Mouse (Mus musculus) MEL (cell line): ENCODE data around the gene Rbm48. TPM values are rescaled to one million over a fixed set of nuclear protein-coding genes. Genes with fewer than 3 reads are reported as not detected.

Experiments
- DNase-seq: peaks from one replicate; pipeline ENCODE4 v3.0.0; 2011; ENCODE audit warnings: low read depth, low spot score
- H3K27ac ChIP-seq: 2 replicates; pipeline ENCODE4 v1.5.1; 2012; ENCODE audit warnings: low read depth, mild to moderate bottlenecking, control low read depth, low read length, moderate library complexity; ENCODE audit not compliant: control insufficient read depth
- H3K27me3 ChIP-seq, 2 experiments: fragments of 150-350 bp in 1 of 2; sonication (generic) in 1 of 2; 2 replicates each; pipeline ENCODE4 v1.6.1; 2012; ENCODE audit warnings: low read length in 2 of 2, mild to moderate bottlenecking in 2 of 2, improper control_type of control experiment in 1 of 2, moderate library complexity in 1 of 2; ENCODE audit not compliant: insufficient read depth in 2 of 2, control insufficient read depth in 1 of 2
- H3K36me3 ChIP-seq, 2 experiments: 2 replicates each; pipeline ENCODE4 v1.6.1; 2012 to 2014; ENCODE audit warnings: low read length in 2 of 2, improper control_type of control experiment in 1 of 2, inconsistent platforms in 1 of 2, mild to moderate bottlenecking in 1 of 2; ENCODE audit not compliant: insufficient read depth in 2 of 2, control insufficient read depth in 1 of 2
- H3K4me1 ChIP-seq, 2 experiments: fragments of 150-350 bp in 1 of 2; sonication (generic) in 1 of 2; 2 replicates each; pipeline ENCODE4 v1.6.1; 2012; ENCODE audit warnings: low read length in 2 of 2, improper control_type of control experiment in 1 of 2, mild to moderate bottlenecking in 1 of 2; ENCODE audit not compliant: insufficient read depth in 2 of 2, control insufficient read depth in 1 of 2
- H3K4me3 ChIP-seq, 2 experiments: fragments of 150-350 bp in 1 of 2; sonication (generic) in 1 of 2; 2 replicates each; pipeline ENCODE4 v1.5.1; 2012; ENCODE audit warnings: low read depth in 2 of 2, low read length in 2 of 2, mild to moderate bottlenecking in 2 of 2, moderate library complexity in 2 of 2, control low read depth in 1 of 2, improper control_type of control experiment in 1 of 2; ENCODE audit not compliant: control insufficient read depth in 1 of 2, insufficient read depth in 1 of 2
- H3K79me2 ChIP-seq: 2 replicates; pipeline ENCODE4 v1.6.1; 2012; ENCODE audit warnings: mild to moderate bottlenecking, low read length, moderate library complexity; ENCODE audit not compliant: control insufficient read depth, poor library complexity, insufficient read depth
- H3K9ac ChIP-seq: 2 replicates; pipeline ENCODE4 v1.6.1; 2012; ENCODE audit warnings: low read depth, mild to moderate bottlenecking, control low read depth, low read length, moderate library complexity; ENCODE audit not compliant: control insufficient read depth, poor library complexity, severe bottlenecking
- H3K9me3 ChIP-seq: fragments of 150-350 bp; sonication (generic); replicated peaks from 2 replicates; pipeline ENCODE4 v1.6.1; 2012; ENCODE audit warnings: mild to moderate bottlenecking, low read length, improper control_type of control experiment, moderate library complexity; ENCODE audit not compliant: insufficient read depth
- CTCF ChIP-seq, 3 experiments: IDR thresholded peaks in 2 of 3; conservative IDR thresholded peaks in 1 of 3; 2 replicates each; pipeline ENCODE4 v1.5.1; 2011 to 2012; ENCODE audit warnings: low read length in 3 of 3, low read depth in 2 of 3, mild to moderate bottlenecking in 2 of 3, improper control_type of control experiment in 1 of 3, inconsistent platforms in 1 of 3, mixed read lengths in 1 of 3, moderate library complexity in 1 of 3; ENCODE audit not compliant: control insufficient read depth in 1 of 3, insufficient read depth in 1 of 3, poor library complexity in 1 of 3, severe bottlenecking in 1 of 3
- HCFC1 ChIP-seq: IDR thresholded peaks from 2 replicates; pipeline ENCODE4 v1.6.1; 2012; ENCODE audit warnings: low read depth, mild to moderate bottlenecking, inconsistent platforms, low read length, improper control_type of control experiment, moderate library complexity
- JUND ChIP-seq: IDR thresholded peaks from 2 replicates; pipeline ENCODE4 v1.6.1; 2011; ENCODE audit warnings: low read depth, mild to moderate bottlenecking, improper control_type of control experiment, low read length
- MAX ChIP-seq: IDR thresholded peaks from 2 replicates; pipeline ENCODE4 v1.6.1; 2011; ENCODE audit warnings: low read length, improper control_type of control experiment
- MEF2A ChIP-seq: IDR thresholded peaks from 2 replicates; pipeline ENCODE4 v1.6.1; 2014; ENCODE audit warnings: low read depth, mild to moderate bottlenecking, inconsistent platforms, low read length, improper control_type of control experiment; ENCODE audit not compliant: poor library complexity, insufficient replicate concordance, severe bottlenecking; ENCODE audit errors: extremely low read depth
- POLR2A ChIP-seq, 2 experiments: IDR thresholded peaks; 2 replicates each; pipeline ENCODE4 v1.6.1; 2011 to 2012; ENCODE audit warnings: low read length in 2 of 2, mild to moderate bottlenecking in 2 of 2, control low read depth in 1 of 2, improper control_type of control experiment in 1 of 2, low read depth in 1 of 2, moderate library complexity in 1 of 2; ENCODE audit not compliant: control insufficient read depth in 1 of 2, insufficient read depth in 1 of 2, poor library complexity in 1 of 2
- POLR2AphosphoS2 ChIP-seq: IDR thresholded peaks from 2 replicates; pipeline ENCODE4 v1.6.1; 2011; ENCODE audit warnings: low read length, improper control_type of control experiment
- POLR2AphosphoS5 ChIP-seq: IDR thresholded peaks from 2 replicates; pipeline ENCODE4 v1.6.1; 2012; ENCODE audit warnings: low read depth, borderline replicate concordance, mild to moderate bottlenecking, inconsistent platforms, low read length, moderate library complexity, mixed read lengths
- SIN3A ChIP-seq: IDR thresholded peaks from 2 replicates; pipeline ENCODE4 v1.6.1; 2012; ENCODE audit warnings: low read length, improper control_type of control experiment, inconsistent platforms
- TBP ChIP-seq: IDR thresholded peaks from 2 replicates; pipeline ENCODE4 v1.8.0; 2011; ENCODE audit warnings: low read depth, low read length, improper control_type of control experiment
- ZKSCAN1 ChIP-seq: IDR thresholded peaks from 2 replicates; pipeline ENCODE4 v1.6.1; 2012; ENCODE audit warnings: low read depth, mild to moderate bottlenecking, inconsistent platforms, low read length, improper control_type of control experiment, moderate library complexity
- ZMIZ1 ChIP-seq: IDR thresholded peaks from 2 replicates; pipeline ENCODE4 v1.6.1; 2012; ENCODE audit warnings: low read depth, mild to moderate bottlenecking, inconsistent platforms, low read length, improper control_type of control experiment, moderate library complexity
- ZNF384 ChIP-seq: IDR thresholded peaks from 2 replicates; pipeline ENCODE4 v1.6.1; 2012; ENCODE audit warnings: low read depth, mild to moderate bottlenecking, inconsistent platforms, low read length, improper control_type of control experiment
- polyA plus RNA-seq, 2 experiments: library from polyadenylated mRNA; stranded (reverse) in 1 of 2; unstranded in 1 of 2; fragments of >175 nt in 1 of 2; fragments of >200 nt in 1 of 2; gene quantifications; 2 replicates each; pipeline versions ENCODE4 v1.2.1 to v1.2.4; 2012; ENCODE audit warnings: low replicate concordance in 2 of 2, low read depth in 1 of 2; ENCODE audit not compliant: insufficient read length in 2 of 2, insufficient read depth in 1 of 2, missing spikeins in 1 of 2
- total RNA-seq: library from RNA; depleted of rRNA; stranded (reverse); fragments of 300-350 nt; gene quantifications from 2 replicates; pipeline ENCODE4 v1.2.3, GENCODE M21; 2012

The Rbm48 gene
- total and polyA plus RNA-seq, 3 experiments: 12.0 to 12.9 TPM; not detected in 1

- H3K9me3 ChIP-seq: no peaks in the 10 kb centered on the region
- peaks cover 0 to 29% of the 10 kb centered on the region in 2 experiments; a peak in 2 of 4 replicates for H3K36me3 ChIP-seq
- no peaks in the 10 kb centered on the region for H3K27me3 ChIP-seq
- H3K4me3 ChIP-seq: no peak overlapping the region
- no peak overlapping the region for H3K9ac ChIP-seq
- H3K4me1 ChIP-seq: no peaks in the 10 kb centered on the region
- peak in 2 of 3 experiments; percentile 9 to 28; a peak in 1 of 6 replicates for TF ChIP-seq CTCF (IDR thresholded peaks at IDR 0.05 in 2 of 3, conservative IDR thresholded peaks at IDR 0.05 in 1 of 3; ENCODE audit: control insufficient read depth in 1 of 3, insufficient read depth in 1 of 3, low read depth in 2 of 3, low read length in 3 of 3, poor library complexity in 1 of 3, severe bottlenecking in 1 of 3)
- no peak for TF ChIP-seq ZMIZ1
- no peak overlapping the region for H3K27ac ChIP-seq
- DNase-seq: peak; percentile 39
- H3K79me2 ChIP-seq: no peaks in the 10 kb centered on the region
Observed at GRCm38 (mm10) chr5:3574825-3575224, 21.6 kb downstream of the Rbm48 start.

DNA sequence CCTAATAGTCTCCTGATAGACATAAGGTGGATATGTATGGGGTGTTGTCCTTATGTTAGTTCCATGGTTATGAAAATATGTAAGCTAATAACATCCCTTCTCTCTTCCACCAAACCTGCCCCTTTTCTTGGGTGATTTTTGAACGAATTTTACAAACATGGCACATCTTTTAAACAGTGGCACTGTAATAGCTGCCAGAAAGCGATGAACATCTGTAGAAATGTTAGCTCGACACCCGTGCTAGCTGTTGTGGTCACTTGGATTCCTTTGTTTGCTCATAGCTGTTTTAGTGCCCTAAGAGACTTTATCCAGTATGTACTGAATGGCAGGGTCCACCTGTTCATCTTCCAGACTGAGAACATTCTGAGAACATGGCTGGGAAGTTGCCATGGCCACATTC, 25.1 kb downstream of the Rbm48 start, which contains the start of gene 1700109H08Rik:
TSS of gene 1700109H08Rik (plus strand) at position 301 of the 400 bp plus-strand sequence.
- H3K9ac ChIP-seq: no peak within 1 kb of the TSS
- H3K27me3 ChIP-seq: no peaks in the 10 kb centered on the region
- no peaks in the 10 kb centered on the region for H3K79me2 ChIP-seq
- no peak within 1 kb of the TSS for H3K4me3 ChIP-seq
- no peak for TF ChIP-seq TBP
- TF ChIP-seq POLR2A (IDR thresholded peaks at IDR 0.05; ENCODE audit: control insufficient read depth in 1 of 2, insufficient read depth in 1 of 2, low read depth in 1 of 2, low read length in 2 of 2, poor library complexity in 1 of 2): no peak
- no peak for TF ChIP-seq MAX
- TF ChIP-seq MEF2A: no peak
- TF ChIP-seq SIN3A: no peak
- no peak for TF ChIP-seq ZNF384
- TF ChIP-seq ZKSCAN1: no peak
- no peak for TF ChIP-seq HCFC1
- TF ChIP-seq POLR2AphosphoS5: no peak
- H3K9me3 ChIP-seq: no peaks in the 10 kb centered on the region
- H3K36me3 ChIP-seq: peaks cover 0 to 44% of the 10 kb centered on the region in 2 experiments; a peak in 2 of 4 replicates
- H3K27ac ChIP-seq: no peak within 1 kb of the TSS
- DNase-seq: no peak
- no peaks in the 10 kb centered on the region for H3K4me1 ChIP-seq

DNA sequence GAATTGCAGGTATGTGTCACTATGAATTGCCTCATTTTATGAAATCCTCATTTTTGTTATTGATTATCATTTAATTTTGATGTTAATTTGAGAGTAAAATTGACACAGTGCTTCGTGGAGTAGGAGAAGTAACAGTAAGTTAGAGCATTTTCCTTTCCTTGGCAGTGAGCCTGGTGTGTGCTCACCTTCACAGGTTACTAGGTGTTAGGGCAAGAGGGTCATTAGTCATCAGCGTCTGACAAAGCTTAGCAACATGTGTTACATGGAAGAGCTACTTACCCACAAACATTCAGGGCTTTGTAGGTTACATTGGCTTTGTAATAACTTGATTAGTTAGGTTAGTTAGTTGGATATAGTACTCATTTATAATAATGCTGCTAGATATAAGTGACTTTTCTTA, 42.2 kb downstream of the Rbm48 start:
- Histone ChIP-seq H3K4me3 (no peak overlapping the region), H3K9me3 (no peaks in the 10 kb centered on the region), H3K9ac (no peak overlapping the region), H3K4me1 (peaks cover 2 to 17% of the 10 kb centered on the region in 2 experiments; a peak in 2 of 4 replicates)
- TF ChIP-seq POLR2AphosphoS2: 0 out of 2 replicates have a peak, but pooled peaks have one; percentile 10
- no peak for TF ChIP-seq JUND
- TF ChIP-seq, all 39 proteins: peak for 1
- no peak for DNase-seq
- no peak overlapping the region for H3K27ac ChIP-seq
- H3K36me3 ChIP-seq: peaks cover 34 to 47% of the 10 kb centered on the region in 2 experiments
- H3K79me2 ChIP-seq: peaks cover 43% of the 10 kb centered on the region
- H3K27me3 ChIP-seq: no peaks in the 10 kb centered on the region
